Mouse (Mus musculus): ENCODE results near the gene Erbb2. TPM values are rescaled to one million over a fixed set of nuclear protein-coding genes. Genes with fewer than 3 reads are reported as not detected.
A peak's percentile ranks its signal among the peaks of the same experiment; 100 is the strongest.

The Erbb2 gene
- polyA plus RNA-seq, 1 experiment from 2014 or later, result 26.9 TPM

GRCm38 (mm10) chr11:98458121-98458990 is 46.1 kb downstream of the Erbb2 start:
- no peak for TF ChIP-seq EP300 (optimal IDR thresholded peaks at IDR 0.05)
- no peak for TF ChIP-seq CTCF (IDR thresholded peaks at IDR 0.05; ENCODE audit: low read depth)
- 5% methylated on average over 21 of the region's 30 CpGs for WGBS
- peak overlapping the region; percentile 62 for H3K9ac ChIP-seq (ENCODE audit: low read length)
- no peaks in the 10 kb centered on the region for H3K9me3 ChIP-seq (ENCODE audit: control insufficient read depth, low read length)
- H3K27me3 ChIP-seq (ENCODE audit: control insufficient read depth, insufficient read depth, low read length), result no peaks in the 10 kb centered on the region
- no peaks in the 10 kb centered on the region for H3K4me1 ChIP-seq (replicated peaks; ENCODE audit: control insufficient read depth, insufficient read depth)
- no peaks in the 10 kb centered on the region for H3K36me3 ChIP-seq (ENCODE audit: control insufficient read depth, insufficient read depth, low read length)
- peak overlapping the region; percentile 90 for H3K4me2 ChIP-seq (replicated peaks; ENCODE audit: low read depth)
- peak overlapping the region; percentile 57 for H3K4me3 ChIP-seq (ENCODE audit: low read depth, low read length)
- 0 out of 2 replicates have a peak overlapping the region, but pooled peaks have one; percentile 13 for H3K27ac ChIP-seq (replicated peaks)
- no peak for DNase-seq (ENCODE audit: low spot score)
- peak; percentile 7 for ATAC-seq (ENCODE audit: low FRiP score, low TSS enrichment)

- 26% methylated on average over 11 of the region's 11 CpGs for WGBS
These were observed 46.9 kb downstream of the Erbb2 start for GRCm38 (mm10) chr11:98459071-98459741.

GRCm38 (mm10) chr11:98459860-98460259 is 47.6 kb downstream of the Erbb2 start:
- 80% methylated on average over 9 of the region's 9 CpGs for WGBS

More at GRCm38 (mm10) chr11:98459071-98459741, 46.9 kb downstream of the Erbb2 start:
- H3K4me2 ChIP-seq (replicated peaks; ENCODE audit: low read depth), result no peak overlapping the region
- no peaks in the 10 kb centered on the region for H3K36me3 ChIP-seq (ENCODE audit: control insufficient read depth, insufficient read depth, low read length)
- ATAC-seq (ENCODE audit: low FRiP score, low TSS enrichment) (no peak), DNase-seq (ENCODE audit: low spot score) (no peak)
- H3K4me3 ChIP-seq (ENCODE audit: low read depth, low read length), result no peak overlapping the region
- no peak overlapping the region for H3K9ac ChIP-seq (ENCODE audit: low read length)
- no peaks in the 10 kb centered on the region for H3K27me3 ChIP-seq (ENCODE audit: control insufficient read depth, insufficient read depth, low read length)
- H3K4me1 ChIP-seq (replicated peaks; ENCODE audit: control insufficient read depth, insufficient read depth), result no peaks in the 10 kb centered on the region
- TF ChIP-seq EP300 (optimal IDR thresholded peaks at IDR 0.05), result no peak
- TF ChIP-seq CTCF (IDR thresholded peaks at IDR 0.05; ENCODE audit: low read depth), result no peak
- H3K9me3 ChIP-seq (ENCODE audit: control insufficient read depth, low read length), result no peaks in the 10 kb centered on the region
- H3K27ac ChIP-seq (replicated peaks), result no peak overlapping the region

GRCm38 (mm10) chr11:98461109-98461720 is 48.9 kb downstream of the Erbb2 start:
- TF ChIP-seq CTCF (IDR thresholded peaks at IDR 0.05; ENCODE audit: low read depth) (no peak), EP300 (optimal IDR thresholded peaks at IDR 0.05) (no peak)
- Histone ChIP-seq H3K4me2 (replicated peaks; ENCODE audit: low read depth) (no peak overlapping the region), H3K4me1 (replicated peaks; ENCODE audit: control insufficient read depth, insufficient read depth) (no peaks in the 10 kb centered on the region), H3K27ac (replicated peaks) (no peak overlapping the region), H3K36me3 (ENCODE audit: control insufficient read depth, insufficient read depth, low read length) (no peaks in the 10 kb centered on the region), H3K9ac (ENCODE audit: low read length) (no peak overlapping the region), H3K9me3 (ENCODE audit: control insufficient read depth, low read length) (no peaks in the 10 kb centered on the region), H3K4me3 (ENCODE audit: low read depth, low read length) (no peak overlapping the region), H3K27me3 (ENCODE audit: control insufficient read depth, insufficient read depth, low read length) (no peaks in the 10 kb centered on the region)
- no peak for DNase-seq (ENCODE audit: low spot score)
- 37% methylated on average over 6 of the region's 6 CpGs for WGBS
- no peak for ATAC-seq (ENCODE audit: low FRiP score, low TSS enrichment)

More at GRCm38 (mm10) chr11:98459860-98460259, 47.6 kb downstream of the Erbb2 start:
- TF ChIP-seq EP300 (optimal IDR thresholded peaks at IDR 0.05) (no peak), CTCF (IDR thresholded peaks at IDR 0.05; ENCODE audit: low read depth) (no peak)
- Histone ChIP-seq H3K4me2 (replicated peaks; ENCODE audit: low read depth) (no peak overlapping the region), H3K9me3 (ENCODE audit: control insufficient read depth, low read length) (no peaks in the 10 kb centered on the region), H3K9ac (ENCODE audit: low read length) (no peak overlapping the region), H3K27ac (replicated peaks) (no peak overlapping the region), H3K27me3 (ENCODE audit: control insufficient read depth, insufficient read depth, low read length) (no peaks in the 10 kb centered on the region), H3K36me3 (ENCODE audit: control insufficient read depth, insufficient read depth, low read length) (no peaks in the 10 kb centered on the region), H3K4me1 (replicated peaks; ENCODE audit: control insufficient read depth, insufficient read depth) (no peaks in the 10 kb centered on the region), H3K4me3 (ENCODE audit: low read depth, low read length) (no peak overlapping the region)
- ATAC-seq (ENCODE audit: low FRiP score, low TSS enrichment), result no peak
- no peak for DNase-seq (ENCODE audit: low spot score)

- no peaks in the 10 kb centered on the region for H3K27me3 ChIP-seq (ENCODE audit: control insufficient read depth, insufficient read depth, low read length)
- ATAC-seq (ENCODE audit: low FRiP score, low TSS enrichment), result no peak
These were observed 50.0 kb downstream of the Erbb2 start for GRCm38 (mm10) chr11:98462255-98462654.

More at GRCm38 (mm10) chr11:98462255-98462654, 50.0 kb downstream of the Erbb2 start:
- H3K36me3 ChIP-seq (ENCODE audit: control insufficient read depth, insufficient read depth, low read length), result no peaks in the 10 kb centered on the region
- WGBS, result 90% methylated on average over 6 of the region's 6 CpGs
- H3K4me1 ChIP-seq (replicated peaks; ENCODE audit: control insufficient read depth, insufficient read depth), result no peaks in the 10 kb centered on the region
- no peak overlapping the region for H3K4me3 ChIP-seq (ENCODE audit: low read depth, low read length)
- no peaks in the 10 kb centered on the region for H3K9me3 ChIP-seq (ENCODE audit: control insufficient read depth, low read length)
- TF ChIP-seq CTCF (IDR thresholded peaks at IDR 0.05; ENCODE audit: low read depth) (no peak), EP300 (optimal IDR thresholded peaks at IDR 0.05) (no peak)
- H3K4me2 ChIP-seq (replicated peaks; ENCODE audit: low read depth), result no peak overlapping the region
- H3K9ac ChIP-seq (ENCODE audit: low read length), result no peak overlapping the region
- no peak for DNase-seq (ENCODE audit: low spot score)
- no peak overlapping the region for H3K27ac ChIP-seq (replicated peaks)
